Mouse (Mus musculus): ENCODE measurements around the gene 4930415L06Rik.

4930415L06Rik gene

DNA sequence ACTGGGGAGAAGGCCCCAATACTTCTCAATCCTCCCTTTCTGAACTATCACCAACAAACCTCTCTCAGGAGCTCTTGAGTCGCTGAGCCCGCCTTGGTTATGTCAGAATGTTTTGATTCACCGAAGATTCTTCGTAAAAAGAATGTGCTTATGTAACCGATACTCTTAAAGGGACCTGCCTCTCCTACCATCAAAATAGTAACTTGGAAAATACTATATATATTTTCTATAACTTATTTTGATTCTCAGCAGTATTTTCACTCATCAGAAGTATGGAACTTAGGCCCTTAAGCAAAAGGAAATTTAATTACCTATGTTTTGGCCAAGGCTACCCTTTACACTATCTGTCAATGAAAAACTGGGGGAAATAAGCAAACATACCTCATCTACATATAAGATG, at the start of gene 4930415L06Rik:
Gene 4930415L06Rik (minus strand): TSS at position 101 of the 400 bp plus-strand sequence.
- no peak for DNase-seq (ENCODE audit: low spot score in 2 of 2)

DNA sequence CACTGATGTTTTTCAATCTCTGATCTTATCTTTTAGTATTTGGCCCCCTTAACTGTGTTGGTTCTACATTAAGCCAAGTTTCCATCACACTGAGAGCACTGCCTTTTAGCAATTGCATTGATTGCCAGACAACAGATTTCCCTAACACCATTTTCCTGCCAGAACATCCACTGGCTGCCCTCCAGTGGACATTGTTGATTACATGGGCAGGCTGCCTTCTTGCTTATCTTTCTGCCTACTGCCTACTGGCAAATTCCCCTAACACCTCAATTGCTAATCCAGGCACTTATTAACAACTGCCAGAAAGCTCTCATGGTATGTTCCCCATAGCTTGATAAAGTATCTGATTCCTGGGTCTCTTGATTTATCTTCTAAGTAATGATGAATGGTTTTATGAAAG, 46.0 kb upstream of the 4930415L06Rik start:
- DNase-seq (ENCODE audit: low spot score in 2 of 2): no peak

- DNase-seq (ENCODE audit: low spot score in 2 of 2): no peak
Observed at GRCm38 (mm10) chrX:89904871-89905270, 27.8 kb downstream of the 4930415L06Rik start.
